Mouse (Mus musculus) spleen, adult 2 months (tissue): ENCODE data around the gene Nfib.

Source experiments
- CTCF ChIP-seq: fragments of 200-500 bp; IDR thresholded peaks from 2 replicates; pipeline ENCODE4 v1.5.1; 2011; ENCODE audit warnings: mild to moderate bottlenecking, inconsistent platforms; ENCODE audit not compliant: insufficient read depth, insufficient read length, insufficient replicate concordance; ENCODE audit errors: extremely low read depth
- POLR2A ChIP-seq: fragments of 200-500 bp; IDR thresholded peaks from 2 replicates; pipeline ENCODE4 v1.6.1; 2011; ENCODE audit warnings: low read depth, low read length, inconsistent platforms

- TF ChIP-seq POLR2A: no peak
- no peak for TF ChIP-seq CTCF
Observed at GRCm38 (mm10) chr4:82383346-82383745, 322.2 kb downstream of the Nfib start.
